ENCODE assay signal across 8 mouse cellular contexts in the genomic region with DNA sequence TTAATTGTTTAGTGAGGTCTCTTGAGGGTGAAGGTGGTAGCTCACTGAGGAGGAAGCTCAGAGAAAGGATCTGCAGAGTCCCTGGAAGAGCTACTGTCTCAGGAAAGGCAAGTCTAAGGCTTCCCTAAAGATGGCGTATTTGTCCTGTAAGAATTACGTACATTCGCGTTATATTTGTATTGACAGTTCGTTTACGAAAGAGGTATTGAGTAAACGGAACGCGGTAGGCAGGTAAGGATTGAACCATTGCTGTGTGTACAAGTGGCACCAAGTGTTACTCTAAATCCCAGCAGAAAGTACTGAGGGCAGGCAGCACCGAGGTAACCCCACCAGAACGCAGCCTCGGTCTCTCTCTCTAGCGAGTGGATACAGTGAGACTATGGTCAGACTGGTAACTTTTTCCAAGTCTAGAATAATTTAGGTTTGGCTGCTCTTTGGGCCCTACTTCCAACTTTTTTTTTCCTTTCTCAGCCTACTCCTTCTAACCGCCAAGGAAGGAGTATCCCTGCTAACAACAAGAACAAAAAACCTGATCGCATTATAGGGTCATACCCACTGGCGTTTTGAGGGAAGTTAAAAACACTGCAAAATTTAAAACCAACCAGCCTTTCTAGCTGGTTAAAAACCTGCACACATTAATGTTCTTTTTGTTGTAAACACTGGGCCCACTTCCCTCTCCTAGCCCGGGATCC. TPM values are rescaled to one million over a fixed set of nuclear protein-coding genes. Genes with fewer than 3 reads are reported as not detected.
A peak's percentile ranks its signal among the peaks of the same experiment; 100 is the strongest.
DNase-seq lines count a peak whose midpoint lies in the region; ATAC-seq and TF ChIP-seq lines count a peak whose summit lies in the region.

Gene Rdx, plus strand, starts transcription at position 45 of the 692 bp plus-strand sequence.

- H3K27me3 ChIP-seq in intestine, embryonic 16.5 days (replicated peaks; ENCODE audit: control insufficient read depth, insufficient read depth, low read length) = peaks cover 15% of the 10 kb centered on the region
- no peaks in the 10 kb centered on the region for H3K27me3 ChIP-seq in liver, embryonic 11.5 days (replicated peaks; ENCODE audit: control insufficient read depth, insufficient read depth, low read length)
- no peaks in the 10 kb centered on the region for H3K27me3 ChIP-seq in neural tube, embryonic 14.5 days (ENCODE audit: control insufficient read depth, insufficient read depth, low read length)

- peak within 1 kb of the TSS; percentile 29; the same call in 1 of the 2 replicates for H3K27ac ChIP-seq in ES-E14 (ENCODE audit: insufficient read depth, low read depth, low read length, poor library complexity, severe bottlenecking)
- H3K27ac ChIP-seq in intestine, embryonic 16.5 days (ENCODE audit: low read length) = peak within 1 kb of the TSS; percentile 98
- H3K27ac ChIP-seq in liver, embryonic 11.5 days (ENCODE audit: low read depth, low read length) = peak within 1 kb of the TSS; percentile 98
- peak within 1 kb of the TSS; percentile 91 for H3K27ac ChIP-seq in neural tube, embryonic 14.5 days (ENCODE audit: low read depth, low read length)

- peak; percentile 30; the same call in 1 of the 2 replicates for ATAC-seq in intestine, embryonic 16.5 days
- peak; percentile 16 for ATAC-seq in liver, embryonic 11.5 days (replicated peaks; ENCODE audit: low FRiP score)
- no peak for ATAC-seq in neural tube, embryonic 14.5 days (ENCODE audit: low read depth)

- no peaks in the 10 kb centered on the region for H3K9me3 ChIP-seq in ES-E14 (ENCODE audit: control insufficient read depth, insufficient read depth, low read depth, low read length)
- no peaks in the 10 kb centered on the region for H3K9me3 ChIP-seq in intestine, embryonic 16.5 days (ENCODE audit: control insufficient read depth, low read length)
- H3K9me3 ChIP-seq in liver, embryonic 11.5 days (ENCODE audit: control insufficient read depth, low read length) = no peaks in the 10 kb centered on the region
- H3K9me3 ChIP-seq in neural tube, embryonic 14.5 days (ENCODE audit: control insufficient read depth, low read length) = no peaks in the 10 kb centered on the region

- DNase-seq in 3T3-L1 (ENCODE audit: low read depth, low spot score) (peak; percentile 24), ES-E14 (ENCODE audit: low read depth, low spot score) (peak; percentile 16)
- peak; percentile 52 for DNase-seq in embryo, embryonic 11 days
- DNase-seq in gonadal fat pad, adult 2 months (ENCODE audit: low read depth) = no peak
- DNase-seq in liver, embryonic 11.5 days (ENCODE audit: low spot score) = peak; percentile 53
- DNase-seq in urinary bladder, postnatal 14 days (ENCODE audit: low spot score) = no peak

- H3K36me3 ChIP-seq in ES-E14 (ENCODE audit: control insufficient read depth, insufficient read depth, low read length, poor library complexity, severe bottlenecking) = no peaks in the 10 kb centered on the region
- no peaks in the 10 kb centered on the region for H3K36me3 ChIP-seq in intestine, embryonic 16.5 days (ENCODE audit: control insufficient read depth, insufficient read depth, low read length)
- H3K36me3 ChIP-seq in liver, embryonic 11.5 days (ENCODE audit: control insufficient read depth, insufficient read depth, low read length) = no peaks in the 10 kb centered on the region
- no peaks in the 10 kb centered on the region for H3K36me3 ChIP-seq in neural tube, embryonic 14.5 days (ENCODE audit: control insufficient read depth, insufficient read depth, low read length)

- WGBS in intestine, embryonic 16.5 days = 3% methylated on average over 17 of the region's 17 CpGs
- 4% methylated on average over 17 of the region's 17 CpGs for WGBS in liver, embryonic 11.5 days
- 2% methylated on average over 17 of the region's 17 CpGs for WGBS in neural tube, embryonic 14.5 days

- H3K9ac ChIP-seq in ES-E14 (ENCODE audit: insufficient read depth, low read depth, low read length, poor library complexity, severe bottlenecking) = peak within 1 kb of the TSS; percentile 99
- peak within 1 kb of the TSS; percentile 94 for H3K9ac ChIP-seq in intestine, embryonic 16.5 days (ENCODE audit: low read depth, low read length)
- H3K9ac ChIP-seq in liver, embryonic 11.5 days (ENCODE audit: low read depth, low read length) = peak within 1 kb of the TSS; percentile 99
- H3K9ac ChIP-seq in neural tube, embryonic 14.5 days (replicated peaks; ENCODE audit: low read depth, low read length) = peak within 1 kb of the TSS; percentile 90

- peak within 1 kb of the TSS; percentile 93 to 96 for H3K4me3 ChIP-seq in ES-E14 (ENCODE audit: insufficient read depth in 1 of 2, low read depth in 1 of 2, low read length in 2 of 2, poor library complexity in 1 of 2, severe bottlenecking in 1 of 2)
- H3K4me3 ChIP-seq in intestine, embryonic 16.5 days (ENCODE audit: low read length) = peak within 1 kb of the TSS; percentile 80
- H3K4me3 ChIP-seq in liver, embryonic 11.5 days (ENCODE audit: low read depth, low read length) = peak within 1 kb of the TSS; percentile 95
- H3K4me3 ChIP-seq in neural tube, embryonic 14.5 days (ENCODE audit: low read depth, low read length) = peak within 1 kb of the TSS; percentile 90

- H3K4me2 ChIP-seq in intestine, embryonic 16.5 days (ENCODE audit: low read depth, low read length) = peak within 1 kb of the TSS; percentile 58
- peak within 1 kb of the TSS; percentile 77 for H3K4me2 ChIP-seq in liver, embryonic 11.5 days
- peak within 1 kb of the TSS; percentile 65 for H3K4me2 ChIP-seq in neural tube, embryonic 14.5 days (ENCODE audit: low read depth, low read length)

- 0 out of 4 replicates have a peak, but pooled peaks cover 0 to 2% of the 10 kb centered on the region in 2 experiments for H3K4me1 ChIP-seq in ES-E14 (ENCODE audit: control insufficient read depth in 2 of 2, insufficient read depth in 2 of 2, low read length in 2 of 2, poor library complexity in 1 of 2)
- H3K4me1 ChIP-seq in intestine, embryonic 16.5 days (ENCODE audit: control insufficient read depth, insufficient read depth, low read length) = peaks cover 9% of the 10 kb centered on the region
- H3K4me1 ChIP-seq in liver, embryonic 11.5 days (replicated peaks; ENCODE audit: control insufficient read depth, insufficient read depth, low read length) = peaks cover 18% of the 10 kb centered on the region
- H3K4me1 ChIP-seq in neural tube, embryonic 14.5 days (ENCODE audit: control insufficient read depth, insufficient read depth, low read length) = peaks cover 5% of the 10 kb centered on the region

- in situ Hi-C loops in ES-E14 (cut with MboI; ENCODE audit: low sequenced_read_pairs in 2 of 2, unreplicated experiment in 2 of 2) = no loop called here

TF ChIP-seq in ES-E14, 5 proteins besides CTCF, POLR2A, EP300 and RAD21:
- no peak for TF ChIP-seq ZC3H11A (IDR thresholded peaks at IDR 0.05; ENCODE audit: borderline replicate concordance, low read depth, low read length)
- TF ChIP-seq HCFC1 (IDR thresholded peaks at IDR 0.05; ENCODE audit: borderline replicate concordance, insufficient read depth, low read length) = no peak

RNA-seq across cellular contexts. Expression of gene Rdx, which starts in this region (rescaled TPM):
- 73.3 and 97.0 TPM in 2 replicates for total RNA-seq in ES-E14 (2012; rRNA removed)
- 21.2 and 26.4 TPM in 2 replicates for polyA plus RNA-seq in gonadal fat pad, adult 2 months (2012; rRNA removed)
- polyA plus RNA-seq in intestine, embryonic 16.5 days (2015; fragmentation: Nextera tagmentation; extraction: Ambion mirVana) = 43.4 and 52.8 TPM in 2 replicates
- 146 and 148 TPM in 2 replicates for polyA plus RNA-seq in liver, embryonic 11.5 days (2014; fragmentation: Nextera tagmentation; extraction: Ambion mirVana)
- polyA plus RNA-seq in neural tube, embryonic 14.5 days (2014; fragmentation: Nextera tagmentation; extraction: Ambion mirVana) = 99.5 and 111 TPM in 2 replicates

Comparison
In these comparisons a context has a peak if more than half of its experiments do, and no peak if none do; other contexts are left out.
1. DNase-seq: peak in 3T3-L1 (single experiment), ES-E14 (single experiment), embryo, embryonic 11 days (single experiment) and liver, embryonic 11.5 days (single experiment); none in gonadal fat pad, adult 2 months (single experiment) and urinary bladder, postnatal 14 days (single experiment).
2. H3K27ac ChIP-seq: peak in every context shown above with its lines; median percentile 98 in intestine, embryonic 16.5 days; 98 in liver, embryonic 11.5 days; 91 in neural tube, embryonic 14.5 days; 29 in ES-E14.
3. Peak in every context shown above with its lines, with median percentiles within 50 percentile points of each other: H3K4me3 ChIP-seq, H3K9ac ChIP-seq and H3K4me2 ChIP-seq.